Mouse (Mus musculus) urinary bladder, postnatal 25 days (tissue): ENCODE results near the gene Grk3.

ENCODE experiments used
- DNase-seq: peaks from one replicate; pipeline ENCODE4 v3.0.0; 2022; ENCODE audit warnings: low spot score

Gene Grk3

GRCm38 (mm10) chr5:112864719-112865367 lies 150.7 kb downstream of the Grk3 start:
- DNase-seq: peak; percentile 44
